Mouse (Mus musculus) CD8-positive naive resting alpha-beta T cell, adult 2 months (primary cell): ENCODE data around the gene Pdgfa.

Experiments used
- DNase-seq, 2 experiments: peaks; one replicate each; pipeline ENCODE4 v3.0.0; 2022; ENCODE audit warnings: low read depth in 2 of 2, low spot score in 2 of 2

Gene Pdgfa

DNA sequence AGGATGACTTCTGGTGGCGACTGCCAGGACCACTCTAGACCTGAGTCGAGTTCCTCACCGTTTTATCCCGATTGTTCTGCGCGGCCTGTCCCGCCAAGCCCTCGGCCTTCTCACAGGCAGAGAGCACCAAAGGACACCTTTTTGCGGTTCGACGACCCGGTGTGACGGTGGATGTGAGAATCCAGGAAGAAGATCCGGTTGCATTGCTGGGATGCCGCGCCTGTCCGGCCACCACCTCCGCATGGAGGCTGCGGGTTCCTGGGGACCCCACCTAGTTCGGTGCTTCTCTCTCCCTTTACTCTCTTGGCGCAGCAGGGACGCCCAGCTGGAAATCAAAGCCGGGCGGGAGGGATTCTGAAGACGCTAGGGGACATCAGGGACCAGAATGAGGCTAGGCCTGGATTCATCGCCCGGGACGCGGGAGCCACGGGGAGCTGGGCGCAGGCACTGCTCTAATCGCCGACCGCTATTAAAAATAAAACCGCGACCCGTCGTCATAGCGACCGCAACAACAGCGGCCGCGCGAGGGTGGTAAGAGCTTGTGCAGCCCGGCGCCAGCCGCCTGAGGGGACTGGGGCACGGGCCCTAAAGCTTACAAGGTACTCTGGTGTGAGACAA lies at the start of gene Pdgfa:
Gene Pdgfa, minus strand, starts transcription at position 200 of the 618 bp plus-strand sequence.
- no peak for DNase-seq

DNA sequence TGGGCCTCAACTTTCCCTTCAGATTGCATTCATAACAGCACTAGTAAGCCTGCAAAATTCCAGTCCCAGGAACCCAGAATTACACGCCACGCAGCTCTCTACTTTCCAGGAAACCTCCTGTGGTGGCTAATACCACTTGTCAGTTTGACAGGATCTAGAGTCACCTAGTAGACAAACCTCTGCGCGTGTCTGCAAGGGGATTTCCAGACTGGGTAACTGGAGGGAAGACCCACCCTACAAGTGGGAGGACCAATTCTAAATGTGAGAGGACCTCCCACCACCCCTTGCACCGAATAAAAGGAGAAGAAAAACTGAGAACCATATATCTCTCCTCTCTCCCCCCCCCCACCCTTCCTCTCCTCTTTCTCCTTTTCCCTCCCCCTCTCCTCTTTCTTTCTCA lies 49.5 kb upstream of the Pdgfa start:
- no peak for DNase-seq

DNA sequence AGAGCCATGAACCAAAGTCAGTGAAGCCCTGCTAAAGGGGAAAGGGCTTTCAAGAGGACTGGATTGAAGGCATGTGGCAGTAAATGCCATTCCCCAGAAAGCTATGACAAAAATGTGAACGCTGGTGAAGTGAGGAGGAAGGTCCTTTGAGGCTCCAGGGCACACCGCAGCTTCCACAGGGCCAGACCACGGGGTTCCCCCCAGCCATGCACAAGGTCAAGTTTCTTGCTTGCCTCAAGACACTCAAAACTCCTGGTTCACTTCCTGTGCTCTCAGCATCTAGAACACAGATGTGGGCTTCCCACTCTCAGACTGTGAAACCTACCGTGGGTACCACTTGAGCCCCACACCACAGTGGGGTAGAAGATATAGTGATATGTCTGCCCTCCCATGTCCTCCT lies 46.4 kb upstream of the Pdgfa start:
- no peak for DNase-seq

DNA sequence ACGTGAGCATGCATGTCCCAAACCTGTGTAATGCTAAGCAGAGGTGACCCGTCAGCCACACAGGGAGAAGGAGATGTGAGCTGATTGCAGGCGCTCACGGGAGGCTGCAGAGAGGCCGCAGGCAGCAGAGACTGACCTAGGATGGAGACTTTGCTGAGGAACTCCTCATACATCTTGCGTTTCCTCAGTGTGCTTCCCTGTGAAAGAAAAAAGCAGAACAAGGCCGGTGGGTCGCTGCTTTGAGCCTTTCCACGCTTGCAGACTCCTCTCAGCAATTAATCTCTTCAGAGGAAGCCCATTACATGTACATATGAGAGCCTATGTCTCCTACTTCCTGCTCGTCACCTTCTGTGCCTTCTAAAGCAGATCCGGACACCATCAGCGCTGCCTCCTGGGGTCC lies 45.1 kb upstream of the Pdgfa start:
- no peak for DNase-seq

DNA sequence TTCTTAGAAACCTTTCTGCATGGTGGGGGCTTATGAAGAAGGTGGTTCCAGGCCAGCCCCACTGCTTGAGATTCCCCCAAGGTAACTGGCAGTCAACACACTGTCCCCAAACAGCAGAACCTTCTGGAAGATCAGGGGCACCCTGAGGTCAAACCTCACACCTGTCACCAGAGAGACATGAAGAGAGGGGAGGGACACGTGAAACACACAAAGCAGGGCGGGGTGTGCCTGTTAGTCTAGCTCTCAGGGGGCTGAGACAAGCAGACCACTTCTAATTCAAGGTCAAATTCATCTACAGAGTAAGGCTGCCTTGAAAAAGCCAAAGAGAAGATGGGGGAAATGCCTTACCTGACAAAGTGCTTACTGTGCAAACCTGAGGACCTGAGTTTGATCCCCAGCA lies 38.0 kb upstream of the Pdgfa start:
- no peak for DNase-seq

DNA sequence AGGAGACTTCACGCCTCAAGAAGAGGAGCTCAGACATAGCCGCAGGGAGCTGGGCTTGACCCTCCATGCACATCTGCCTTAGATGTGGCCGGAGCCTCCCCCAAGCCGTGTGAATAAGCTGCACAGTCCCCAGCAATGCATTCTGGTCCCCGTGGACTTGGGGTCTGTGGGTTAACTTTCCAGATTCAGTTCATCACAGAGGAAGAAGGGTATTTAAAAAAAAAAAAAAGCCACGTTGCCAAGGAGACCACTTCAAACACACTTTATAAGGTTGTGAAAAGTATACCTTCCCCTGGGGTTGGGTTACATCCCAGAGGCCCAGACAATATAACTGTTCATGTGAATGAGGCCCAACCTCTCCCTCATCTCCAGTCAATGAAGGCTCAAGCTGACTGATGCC lies 37.6 kb upstream of the Pdgfa start:
- DNase-seq, result no peak

DNA sequence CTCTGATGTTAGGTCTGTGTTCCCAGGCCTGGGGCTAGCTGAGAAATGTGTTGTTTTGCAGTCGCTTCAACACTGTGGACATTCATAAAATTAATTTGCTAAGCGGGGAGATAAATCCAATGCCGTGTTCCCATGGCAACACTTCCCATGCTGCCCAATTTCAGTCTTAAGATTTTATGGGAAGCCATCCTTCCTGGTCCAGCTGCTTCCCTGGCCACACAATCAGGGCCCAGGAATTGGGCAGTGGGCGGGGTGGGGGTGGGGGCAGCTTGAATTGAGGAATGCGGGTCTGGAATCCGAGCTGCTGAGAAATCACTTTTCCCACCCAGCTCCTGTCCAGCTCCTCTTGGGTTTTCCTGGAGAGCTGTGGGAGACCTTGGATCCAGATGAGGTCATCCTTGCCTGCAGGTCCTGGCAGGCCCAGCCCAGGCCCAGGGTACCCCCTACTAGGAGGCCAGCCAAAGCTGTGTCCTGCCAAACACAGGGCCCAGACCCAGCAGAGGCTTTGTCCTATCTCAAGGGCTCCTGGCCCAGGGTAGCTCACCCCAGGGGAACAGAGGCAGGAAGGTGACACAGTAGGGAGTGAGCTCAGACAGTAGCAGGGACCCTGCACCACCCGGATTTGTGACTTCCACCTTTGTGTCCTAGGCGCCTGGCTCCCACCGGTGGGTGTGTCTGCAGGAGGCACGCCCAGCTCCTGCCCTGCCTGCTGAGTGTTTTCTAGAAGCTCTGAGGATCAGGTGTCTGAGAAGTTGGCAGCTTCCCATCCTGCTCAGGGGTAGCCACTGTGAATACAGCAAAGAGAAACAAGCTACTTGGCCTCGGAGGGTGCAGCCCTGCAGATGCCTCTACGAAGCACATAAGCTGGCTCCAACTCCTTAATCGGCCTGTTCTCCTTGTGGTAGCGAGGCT lies 36.5 kb upstream of the Pdgfa start:
- no peak for DNase-seq

DNA sequence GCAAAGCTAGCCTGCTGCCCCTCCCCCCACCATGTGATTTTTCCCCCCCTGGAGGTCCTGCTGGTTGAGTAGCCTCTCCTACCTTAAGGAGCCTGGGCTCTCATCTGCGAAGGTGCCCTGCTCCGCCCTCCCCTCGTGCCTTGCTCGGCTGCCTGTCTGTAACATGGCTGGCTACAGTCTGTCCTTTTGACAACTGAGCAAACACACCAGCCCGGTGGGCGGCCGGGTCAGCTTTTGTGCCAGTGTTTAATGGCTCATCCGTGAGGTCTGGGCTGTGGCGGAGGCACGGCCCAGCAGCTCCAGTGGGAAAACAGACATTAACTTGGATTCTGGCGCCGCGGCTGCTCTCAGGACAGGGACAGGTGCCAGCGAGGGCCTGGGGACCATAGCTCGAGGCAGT lies 30.4 kb upstream of the Pdgfa start:
- no peak for DNase-seq

DNA sequence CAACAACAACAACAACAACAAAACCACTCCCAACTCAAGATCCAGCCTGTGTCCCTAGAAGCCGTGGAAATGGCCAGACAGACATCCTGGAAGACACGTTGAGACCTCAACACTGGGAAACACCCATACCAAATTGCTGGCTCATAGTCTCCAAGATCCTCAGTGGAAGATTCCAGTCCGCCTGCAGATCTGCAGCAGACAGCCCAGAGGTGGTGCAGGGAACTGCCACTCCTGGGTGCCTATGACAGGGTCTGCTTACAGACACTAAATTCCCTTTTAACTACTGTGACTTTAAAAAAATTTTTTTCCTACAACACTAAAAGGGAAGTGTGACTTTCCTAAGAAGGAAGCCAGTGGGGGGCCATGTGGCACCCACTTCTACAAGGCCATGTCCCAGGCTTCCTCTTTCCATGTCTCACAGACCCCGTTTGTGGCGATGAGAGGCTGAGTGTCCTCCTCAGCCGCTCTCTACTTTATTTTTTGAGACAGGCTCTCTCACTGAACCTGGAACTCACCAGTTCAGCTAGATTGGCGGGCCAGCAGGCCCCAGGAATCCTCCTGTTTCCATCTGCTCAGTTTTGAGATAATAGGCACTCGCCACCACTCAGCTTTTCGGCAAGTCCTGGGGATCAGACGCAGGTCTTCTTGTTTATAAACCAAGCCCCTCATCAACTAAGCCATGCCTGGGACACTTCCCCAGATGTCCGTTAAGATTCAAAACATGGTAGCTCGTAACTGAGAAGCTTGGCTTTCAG lies 27.4 kb upstream of the Pdgfa start:
- no peak for DNase-seq

DNA sequence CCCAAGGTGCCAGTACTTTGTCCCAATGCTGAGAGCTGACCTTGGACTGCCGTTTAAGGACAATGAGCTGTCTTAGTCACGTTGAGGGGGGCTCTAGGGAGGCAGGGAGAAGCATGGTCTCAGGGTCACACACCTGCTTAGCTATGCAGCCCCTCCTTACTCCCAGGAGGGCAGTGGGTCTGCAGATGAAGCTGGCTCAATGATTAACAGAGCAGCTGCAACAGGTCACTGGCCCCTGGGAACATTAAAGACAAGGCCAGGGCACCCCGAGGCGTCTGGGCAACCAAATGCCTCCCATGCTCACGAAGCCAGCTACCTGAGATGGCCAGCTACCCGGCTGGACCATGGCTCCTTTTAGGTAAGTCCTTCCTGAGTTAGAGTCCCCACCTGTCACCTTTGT lies 23.4 kb upstream of the Pdgfa start:
- DNase-seq, result no peak

DNA sequence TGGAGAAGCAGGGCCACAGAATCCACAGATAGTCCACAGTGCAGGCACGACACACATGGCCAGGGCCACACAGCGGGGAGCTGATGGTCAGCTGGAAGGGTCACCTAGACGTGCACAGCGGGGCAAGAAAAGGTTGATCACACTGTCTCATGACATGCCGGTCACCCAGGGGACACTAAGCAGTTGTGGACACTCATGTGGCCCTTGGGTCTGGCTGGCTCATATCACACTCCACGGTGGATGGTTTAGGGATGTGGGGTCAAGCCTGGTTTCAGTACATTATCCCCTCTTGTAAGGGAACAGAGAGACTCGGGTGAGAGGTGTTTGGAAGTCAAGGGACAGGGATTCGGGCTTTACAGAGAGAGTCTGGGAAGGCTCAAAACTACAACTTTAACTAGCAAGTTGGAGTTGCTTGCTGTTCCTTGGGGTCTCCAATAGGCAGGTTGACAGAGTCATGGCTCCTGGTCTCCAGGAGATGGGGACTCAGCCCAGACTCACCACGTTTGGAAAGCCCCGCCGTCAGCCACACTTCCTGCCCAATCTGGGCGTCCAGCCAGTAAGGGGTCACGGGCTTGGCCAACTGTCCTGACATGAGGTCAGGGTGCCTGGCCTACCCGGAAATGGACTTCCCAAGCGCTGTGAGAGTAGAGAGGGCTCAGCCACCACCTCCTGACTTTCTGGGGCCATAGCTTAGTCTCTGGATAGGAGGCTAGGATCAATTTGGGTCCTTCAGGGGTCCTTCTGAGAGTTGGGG lies 20.4 kb upstream of the Pdgfa start:
- DNase-seq, result no peak

DNA sequence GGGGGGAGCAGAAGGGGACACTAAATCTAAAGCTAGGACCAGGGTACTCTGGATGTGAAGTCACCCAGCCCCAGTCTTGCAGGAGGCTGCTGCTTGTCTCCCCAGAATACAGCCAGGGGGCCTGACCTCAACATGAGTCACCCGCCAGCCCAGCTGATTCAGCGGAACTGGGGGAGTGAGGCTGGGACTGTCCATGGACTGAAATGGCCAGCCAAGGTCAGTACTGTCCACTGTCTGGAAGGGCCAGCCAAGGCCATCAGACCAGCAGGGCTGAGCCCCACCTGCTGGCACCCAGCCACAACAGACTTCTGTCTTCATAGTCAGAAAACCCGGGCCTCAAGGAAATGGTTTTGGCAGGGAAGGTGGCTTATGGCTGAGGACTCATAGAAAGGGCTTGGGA lies 17.9 kb upstream of the Pdgfa start:
- DNase-seq, result no peak

DNA sequence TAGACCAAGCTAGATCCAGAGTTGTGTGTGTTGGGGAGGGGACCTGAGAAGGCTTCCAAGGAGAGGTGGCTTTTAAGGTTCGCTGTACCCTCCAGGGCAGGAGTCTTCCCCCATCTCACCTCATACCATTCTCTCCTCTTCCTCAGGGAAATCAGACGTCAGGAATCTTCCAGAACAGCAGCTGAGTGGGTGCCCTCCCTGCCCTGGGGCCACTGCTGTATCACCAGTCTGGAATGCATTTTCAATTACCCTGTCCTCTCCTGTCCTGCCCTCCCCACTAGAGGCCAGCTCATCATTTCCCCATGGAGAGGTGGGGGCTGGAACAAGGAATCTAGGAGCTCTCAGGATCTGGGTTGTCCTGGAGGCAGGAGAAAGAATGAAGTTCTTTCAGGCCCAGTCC lies 13.5 kb upstream of the Pdgfa start:
- DNase-seq, result no peak

DNA sequence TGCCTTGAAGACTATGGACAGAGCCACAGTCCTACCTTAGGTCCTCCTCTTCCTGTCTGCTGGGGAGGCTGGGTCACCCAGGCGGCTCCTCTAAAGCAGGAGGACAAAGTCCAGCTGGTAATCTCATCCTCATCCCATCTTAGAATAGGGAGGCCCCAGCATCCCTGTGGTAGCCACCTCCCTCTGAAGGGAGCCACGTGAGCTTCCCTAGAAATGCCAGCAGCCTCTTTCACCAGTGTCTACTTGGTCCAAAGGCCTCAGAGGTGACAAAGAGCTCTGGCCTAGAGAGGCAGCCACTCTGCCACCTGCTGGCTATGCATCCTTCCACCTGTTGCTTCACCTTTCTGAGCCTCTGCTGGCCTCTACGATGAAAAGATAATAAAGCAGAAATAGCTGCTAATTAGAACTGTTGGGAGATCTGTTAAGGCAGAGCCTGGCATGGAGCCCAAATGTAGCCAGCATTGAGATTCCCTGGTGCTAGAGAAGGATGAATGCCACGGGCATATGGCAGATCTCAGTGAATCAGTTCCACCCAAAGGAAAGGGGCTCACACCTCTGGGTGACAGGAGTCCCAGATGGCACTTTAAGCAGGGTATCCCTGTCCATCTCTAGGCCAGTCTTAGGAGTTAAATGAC lies 10.1 kb upstream of the Pdgfa start:
- DNase-seq, result no peak

DNA sequence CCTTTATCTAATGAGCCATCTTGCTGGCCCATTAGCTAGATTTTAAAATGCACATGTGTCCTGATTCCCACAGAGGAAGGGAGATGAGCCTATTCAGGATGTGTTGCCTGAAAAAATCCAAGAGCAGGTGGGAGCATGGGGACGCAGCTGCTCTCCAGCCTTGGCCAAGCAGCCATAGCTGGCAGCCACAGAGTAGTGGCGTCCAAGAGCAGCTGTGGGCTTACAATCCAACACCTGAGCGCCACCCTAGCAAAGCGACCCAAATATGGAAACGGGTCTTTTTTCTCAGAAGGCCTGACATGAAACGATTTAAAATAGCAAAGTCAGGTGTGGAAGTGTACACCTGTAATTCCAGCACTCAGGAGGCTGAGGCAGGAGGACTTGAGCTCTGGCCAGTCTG lies 7.4 kb upstream of the Pdgfa start:
- DNase-seq, result no peak

DNA sequence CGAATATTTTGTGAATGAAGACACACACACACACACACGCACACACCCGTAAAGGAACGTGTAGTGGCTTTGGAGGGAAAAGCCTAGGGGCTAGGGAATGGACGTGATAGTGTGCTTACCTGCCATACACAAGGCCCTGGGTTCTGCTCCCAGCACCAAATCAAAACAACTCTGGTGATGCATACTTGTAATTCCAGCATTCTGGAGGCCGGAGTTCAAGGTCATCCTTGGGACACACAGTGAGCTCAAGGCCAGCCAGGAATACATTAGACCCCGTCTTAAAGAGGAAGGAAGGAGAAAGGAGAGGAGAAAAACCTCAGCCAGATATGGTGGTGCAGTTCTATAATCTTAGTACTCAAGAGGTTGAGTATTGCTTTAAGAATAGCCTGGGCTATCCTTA lies 2.5 kb upstream of the Pdgfa start:
- DNase-seq, result no peak

DNA sequence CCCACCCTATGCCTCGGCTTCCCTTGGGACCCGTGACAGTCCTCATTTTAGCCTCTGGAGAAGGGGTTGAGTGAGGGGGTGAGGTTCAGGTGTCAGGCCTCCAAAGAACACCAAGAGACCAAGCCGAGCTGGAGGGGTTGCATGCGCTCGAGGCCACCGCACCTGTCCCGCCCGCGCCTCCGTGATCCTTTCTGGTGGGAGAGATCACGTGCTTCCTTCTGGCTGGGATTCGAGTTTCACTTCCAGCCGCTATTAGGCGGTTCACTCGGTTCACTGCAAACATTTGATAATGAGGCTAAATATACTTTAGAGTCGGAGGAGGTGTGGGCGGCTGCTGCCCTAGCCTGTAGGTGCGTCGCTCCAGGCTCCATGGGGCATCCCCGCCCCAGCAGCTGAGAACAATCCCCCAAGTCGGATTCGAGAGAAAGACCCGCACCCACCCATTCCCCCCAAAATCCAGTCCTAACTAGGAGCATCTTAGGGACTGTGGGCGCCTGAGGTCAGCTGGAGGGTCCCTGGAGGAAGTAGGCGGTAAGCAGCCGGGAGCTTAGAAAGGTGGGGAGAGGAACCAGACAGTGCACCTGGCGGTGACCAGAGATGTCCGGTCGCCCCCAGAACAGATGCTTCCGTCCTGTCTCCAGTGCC lies 888 bp upstream of the Pdgfa start:
- no peak for DNase-seq

DNA sequence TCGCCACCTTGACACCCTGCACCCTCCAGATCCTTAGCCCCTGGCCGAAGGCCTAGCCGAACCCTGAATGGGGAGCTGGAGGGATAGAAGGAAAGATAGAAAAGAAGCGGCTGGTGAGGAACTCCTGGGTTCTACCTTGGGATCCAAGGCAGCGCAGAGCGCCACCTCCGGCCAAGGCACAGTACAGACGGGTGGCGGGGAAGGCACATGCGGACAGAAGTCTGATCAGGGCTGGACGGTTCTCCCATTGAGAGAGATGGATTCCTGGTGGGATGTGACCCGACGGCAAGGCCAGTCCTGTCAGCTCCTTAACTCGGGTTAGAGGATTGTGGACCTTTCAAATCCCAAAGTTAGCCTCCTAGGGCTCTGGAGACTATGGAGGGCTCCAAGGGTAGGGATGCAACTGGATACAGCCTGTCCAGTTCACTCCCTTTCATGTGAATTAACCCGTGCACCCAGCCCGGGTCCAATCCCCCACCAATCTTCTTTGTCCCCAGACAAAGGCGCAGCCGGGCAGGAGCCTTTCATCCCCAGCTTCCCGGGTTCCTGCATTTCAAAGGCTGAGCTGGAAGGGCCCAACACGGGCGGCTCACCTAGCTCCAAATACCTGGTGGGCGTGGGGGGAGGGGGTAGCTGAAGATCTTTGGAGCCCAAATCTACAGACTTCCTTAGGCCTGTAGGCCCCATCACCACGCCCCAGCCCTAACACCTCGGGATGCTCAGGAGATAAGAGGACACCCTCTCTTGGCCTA lies 672 bp downstream of the Pdgfa start:
- DNase-seq, result no peak

DNA sequence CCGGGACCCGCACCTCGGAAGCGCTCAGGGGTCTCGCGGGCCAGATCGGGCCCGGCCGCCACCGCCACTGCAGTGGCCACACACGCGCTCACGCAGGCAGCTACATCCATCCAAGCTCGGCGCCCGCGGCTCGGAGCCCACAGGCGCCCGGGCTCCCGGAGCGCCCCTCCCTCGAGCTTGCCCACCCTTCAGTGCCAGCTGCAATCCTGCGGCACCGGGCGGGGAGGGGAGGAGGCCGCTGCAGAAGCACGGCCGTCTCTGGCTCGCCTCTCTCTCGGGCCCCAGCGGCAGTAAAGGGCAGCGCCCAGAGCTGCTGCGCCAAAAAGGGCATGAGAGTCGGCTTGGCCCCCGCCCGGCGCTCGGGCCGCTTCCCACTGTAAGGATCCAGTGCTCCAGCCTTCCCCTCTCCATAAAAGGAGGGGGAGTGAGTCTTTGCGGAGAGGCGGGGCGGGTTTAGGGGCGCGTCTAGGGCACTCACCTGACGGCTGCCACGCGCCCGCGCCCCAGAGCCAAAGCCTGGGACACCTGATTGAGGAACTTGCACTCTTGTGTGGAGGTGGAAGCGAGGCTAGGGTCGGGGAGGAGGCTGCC lies 1.4 kb downstream of the Pdgfa start:
- DNase-seq, result no peak
